Mouse (Mus musculus): ENCODE data around the gene Zfp609. TPM values are rescaled to one million over a fixed set of nuclear protein-coding genes. Genes with fewer than 3 reads are reported as not detected.

The Zfp609 gene
- polyA plus RNA-seq, 1 experiment from 2014 or later = 6.9 TPM

DNA sequence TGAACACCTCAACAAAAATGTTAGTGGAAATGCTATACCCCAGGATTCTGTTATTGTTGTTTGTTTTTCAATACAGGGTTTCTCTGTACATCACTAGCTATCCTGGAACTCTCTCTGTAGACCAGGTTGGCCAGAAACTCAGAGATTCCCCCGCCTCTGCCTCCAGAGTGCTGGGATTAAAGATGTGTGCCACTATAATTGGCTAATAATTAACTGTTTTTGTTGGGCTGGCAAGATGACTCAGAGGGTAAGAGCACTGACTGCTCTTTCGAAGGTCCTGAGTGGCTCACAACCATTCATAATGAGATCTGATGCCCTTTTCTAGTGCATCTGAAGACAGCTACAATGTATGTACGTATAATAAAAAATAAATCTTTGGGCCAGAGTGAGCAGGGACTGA is 92.4 kb downstream of the Zfp609 start:
- Histone ChIP-seq H3K9ac (no peak overlapping the region), H3K9me3 (no peaks in the 10 kb centered on the region), H3K4me1 (no peaks in the 10 kb centered on the region), H3K4me3 (no peak overlapping the region), H3K27ac (no peak overlapping the region), H3K4me2 (no peak overlapping the region), H3K27me3 (no peaks in the 10 kb centered on the region), H3K36me3 (peaks cover 6% of the 10 kb centered on the region; the same call in 1 of the 2 replicates)
- WGBS = 92% methylated on average over 3 of the region's 3 CpGs
- ATAC-seq (ENCODE audit: insufficient number of reproducible peaks, low FRiP score, low TSS enrichment, low read depth) = no peak

DNA sequence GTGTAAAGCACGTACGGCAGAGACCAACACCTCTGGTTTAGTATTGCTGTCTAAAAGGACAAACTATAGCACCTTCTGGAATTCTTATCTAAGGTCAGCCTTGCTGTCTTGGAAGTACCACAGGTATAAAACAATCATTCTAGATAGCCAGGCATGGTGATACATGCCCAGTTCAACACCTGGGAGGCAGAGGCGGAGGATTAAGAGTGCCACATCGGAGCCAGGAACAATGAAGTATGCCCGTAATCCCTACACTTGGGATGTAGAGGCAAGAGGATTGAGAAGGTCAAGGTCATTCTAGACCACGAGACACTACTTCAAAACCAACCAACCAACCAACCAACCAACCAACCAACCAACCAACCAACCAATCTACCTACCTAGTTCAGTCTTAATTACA is 98.8 kb downstream of the Zfp609 start:
- H3K36me3 ChIP-seq = peaks cover 15% of the 10 kb centered on the region; the same call in 1 of the 2 replicates
- ATAC-seq (ENCODE audit: insufficient number of reproducible peaks, low FRiP score, low TSS enrichment, low read depth) = no peak
- no peaks in the 10 kb centered on the region for H3K9me3 ChIP-seq
- H3K27ac ChIP-seq = no peak overlapping the region
- H3K4me2 ChIP-seq = no peak overlapping the region
- WGBS = 94% methylated on average over 6 of the region's 6 CpGs
- H3K9ac ChIP-seq = no peak overlapping the region
- no peak overlapping the region for H3K4me3 ChIP-seq
- H3K4me1 ChIP-seq = peaks cover 10% of the 10 kb centered on the region
- H3K27me3 ChIP-seq = no peaks in the 10 kb centered on the region

DNA sequence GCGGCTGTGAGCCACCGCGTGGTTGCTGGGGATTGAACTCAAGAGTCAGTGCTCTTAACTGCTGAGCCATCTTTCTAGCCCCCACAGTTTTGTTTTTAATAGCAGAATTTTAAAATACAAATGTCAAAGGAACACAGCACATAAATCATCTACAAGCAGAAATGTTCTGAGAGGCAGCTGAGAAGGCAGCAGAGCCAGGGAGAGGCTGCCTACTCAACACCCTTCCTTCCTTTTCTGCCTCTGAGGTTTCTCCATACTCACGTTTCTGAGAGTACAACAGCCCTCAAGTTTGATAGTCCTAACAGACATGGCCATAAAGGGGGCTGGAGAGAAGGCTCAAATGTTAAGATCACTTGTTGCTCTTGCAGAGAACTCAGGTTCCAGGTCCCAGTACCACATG is 99.9 kb downstream of the Zfp609 start:
- H3K4me2 ChIP-seq = no peak overlapping the region
- H3K4me1 ChIP-seq = peaks cover 12% of the 10 kb centered on the region
- 74% methylated on average over 4 of the region's 4 CpGs for WGBS
- no peaks in the 10 kb centered on the region for H3K27me3 ChIP-seq
- no peak for ATAC-seq (ENCODE audit: insufficient number of reproducible peaks, low FRiP score, low TSS enrichment, low read depth)
- H3K9ac ChIP-seq = no peak overlapping the region
- peaks cover 15% of the 10 kb centered on the region; the same call in 1 of the 2 replicates for H3K36me3 ChIP-seq
- H3K27ac ChIP-seq = no peak overlapping the region; the same call in 1 of the 2 replicates
- no peak overlapping the region for H3K4me3 ChIP-seq
- H3K9me3 ChIP-seq = no peaks in the 10 kb centered on the region

DNA sequence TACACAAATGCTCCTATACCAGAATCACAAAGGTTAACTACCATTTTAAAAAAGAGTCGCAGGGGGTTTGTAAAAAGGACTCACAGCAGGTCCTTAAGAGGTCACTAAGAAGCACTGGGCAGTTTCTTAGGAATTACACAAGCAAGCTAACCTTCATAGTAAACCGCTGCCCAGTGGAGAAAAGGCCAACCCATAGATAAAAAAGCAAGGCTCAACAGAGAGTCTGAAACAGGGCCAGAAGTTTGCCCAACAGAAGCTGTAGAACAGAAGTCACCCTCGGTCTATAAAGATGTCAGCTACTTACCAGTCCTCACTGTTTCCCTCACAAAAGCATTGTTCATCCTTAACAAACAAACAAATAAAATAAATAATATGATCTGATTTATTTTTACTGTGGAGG is 100.9 kb downstream of the Zfp609 start:
- peaks cover 15% of the 10 kb centered on the region; the same call in 1 of the 2 replicates for H3K36me3 ChIP-seq
- H3K9me3 ChIP-seq = no peaks in the 10 kb centered on the region
- H3K4me1 ChIP-seq = peaks cover 12% of the 10 kb centered on the region
- no peak overlapping the region for H3K27ac ChIP-seq
- WGBS = 89% methylated on average over 3 of the region's 3 CpGs
- H3K9ac ChIP-seq = no peak overlapping the region
- H3K4me3 ChIP-seq = no peak overlapping the region
- no peak overlapping the region for H3K4me2 ChIP-seq
- no peaks in the 10 kb centered on the region for H3K27me3 ChIP-seq
- no peak for ATAC-seq (ENCODE audit: insufficient number of reproducible peaks, low FRiP score, low TSS enrichment, low read depth)

DNA sequence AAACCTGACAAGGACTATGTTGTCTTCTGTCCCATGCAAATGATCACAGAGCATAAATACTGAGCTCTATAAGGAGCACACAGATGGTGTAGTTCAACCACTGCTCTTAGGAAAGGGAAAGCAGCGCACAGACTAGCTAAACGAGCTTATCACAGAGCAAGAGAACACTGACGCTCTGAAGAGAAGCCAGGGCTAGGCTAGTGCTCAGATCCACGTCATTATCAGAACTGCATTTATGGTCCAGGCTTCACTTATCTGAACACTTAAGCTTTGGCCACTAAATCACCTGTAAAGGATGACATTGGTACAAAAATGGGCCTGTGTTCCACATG is 102.1 kb downstream of the Zfp609 start:
- H3K9me3 ChIP-seq = no peaks in the 10 kb centered on the region
- H3K4me1 ChIP-seq = peaks cover 18% of the 10 kb centered on the region
- H3K27me3 ChIP-seq = no peaks in the 10 kb centered on the region
- H3K4me2 ChIP-seq = no peak overlapping the region
- 38% methylated on average over 4 of the region's 4 CpGs for WGBS
- no peak overlapping the region for H3K4me3 ChIP-seq
- H3K27ac ChIP-seq = peak overlapping the region; percentile 12; the same call in 1 of the 2 replicates
- ATAC-seq (ENCODE audit: insufficient number of reproducible peaks, low FRiP score, low TSS enrichment, low read depth) = no peak
- H3K9ac ChIP-seq = no peak overlapping the region
- H3K36me3 ChIP-seq = 0 out of 2 replicates have a peak, but pooled peaks cover 10% of the 10 kb centered on the region

DNA sequence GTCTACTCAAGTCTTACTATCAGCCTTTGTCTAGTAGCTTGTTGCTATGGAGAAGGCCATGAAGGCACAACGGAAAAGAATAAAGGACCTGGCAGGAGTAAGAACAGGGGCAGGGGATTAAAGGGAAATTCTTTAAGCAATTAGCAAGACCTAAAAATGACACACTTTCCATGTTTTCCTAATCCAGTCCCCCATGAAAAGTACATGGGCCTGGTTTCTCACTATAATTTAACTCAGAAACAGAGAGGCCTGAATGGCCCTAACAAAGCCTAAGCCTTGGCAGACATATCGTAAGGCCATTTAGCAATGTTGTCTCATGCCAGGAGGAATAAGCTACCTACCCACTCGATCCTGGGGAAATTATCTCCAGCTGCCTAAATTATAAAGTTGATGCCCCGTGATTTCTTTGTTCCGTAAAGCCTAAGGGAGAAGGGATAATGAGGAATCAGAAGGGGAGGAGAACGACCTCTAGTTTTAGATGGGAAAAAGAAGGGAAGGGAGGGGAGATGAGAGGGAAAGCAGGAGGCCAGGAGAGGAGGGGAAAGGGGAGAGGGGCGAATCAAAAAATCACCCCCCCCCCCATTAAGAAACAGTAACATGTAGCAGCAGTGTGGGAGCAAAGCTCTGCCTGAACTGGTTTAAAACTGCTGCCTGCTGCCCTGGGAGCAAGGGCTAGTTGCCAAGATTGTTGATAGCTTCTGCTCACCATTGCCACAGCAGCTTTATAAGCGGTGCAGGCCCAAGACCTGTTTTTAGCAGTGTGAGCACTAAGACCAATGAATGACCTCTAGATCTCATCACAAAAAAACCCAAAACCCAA is 102.7 kb downstream of the Zfp609 start:
- H3K4me2 ChIP-seq = no peak overlapping the region
- H3K4me3 ChIP-seq = no peak overlapping the region
- no peak for ATAC-seq (ENCODE audit: insufficient number of reproducible peaks, low FRiP score, low TSS enrichment, low read depth)
- no peaks in the 10 kb centered on the region for H3K9me3 ChIP-seq
- H3K9ac ChIP-seq = no peak overlapping the region
- H3K27ac ChIP-seq = peak overlapping the region; percentile 12; the same call in 1 of the 2 replicates
- WGBS = 27% methylated on average over 8 of the region's 8 CpGs
- H3K4me1 ChIP-seq = peaks cover 18% of the 10 kb centered on the region
- H3K27me3 ChIP-seq = no peaks in the 10 kb centered on the region
- 0 out of 2 replicates have a peak, but pooled peaks cover 10% of the 10 kb centered on the region for H3K36me3 ChIP-seq

DNA sequence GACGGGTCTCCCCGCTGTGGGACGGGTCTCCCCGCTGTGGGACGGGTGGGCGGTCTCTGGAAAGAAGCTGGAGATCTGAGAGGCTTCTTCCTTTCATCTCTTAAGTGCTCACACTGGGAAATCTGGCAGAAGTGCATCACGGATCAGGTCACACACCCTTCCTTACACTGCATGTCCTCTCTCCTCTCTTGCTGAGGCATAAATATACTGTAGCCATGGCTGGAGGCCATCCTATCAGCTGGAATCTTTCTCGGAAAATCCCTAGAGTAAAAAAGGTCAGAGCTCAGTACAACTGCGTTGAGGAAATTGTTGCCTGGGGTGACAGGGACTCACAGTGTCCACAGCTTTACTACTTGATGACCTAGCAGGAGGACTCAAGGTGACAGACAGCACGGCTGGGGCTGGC is 106.2 kb downstream of the Zfp609 start:
- no peaks in the 10 kb centered on the region for H3K27me3 ChIP-seq
- WGBS = 48% methylated on average over 10 of the region's 10 CpGs
- H3K4me3 ChIP-seq = no peak overlapping the region
- no peaks in the 10 kb centered on the region for H3K36me3 ChIP-seq
- H3K9ac ChIP-seq = no peak overlapping the region
- H3K4me1 ChIP-seq = peaks cover 18% of the 10 kb centered on the region
- H3K4me2 ChIP-seq = no peak overlapping the region
- H3K9me3 ChIP-seq = no peaks in the 10 kb centered on the region
- no peak for ATAC-seq (ENCODE audit: insufficient number of reproducible peaks, low FRiP score, low TSS enrichment, low read depth)
- no peak overlapping the region for H3K27ac ChIP-seq

DNA sequence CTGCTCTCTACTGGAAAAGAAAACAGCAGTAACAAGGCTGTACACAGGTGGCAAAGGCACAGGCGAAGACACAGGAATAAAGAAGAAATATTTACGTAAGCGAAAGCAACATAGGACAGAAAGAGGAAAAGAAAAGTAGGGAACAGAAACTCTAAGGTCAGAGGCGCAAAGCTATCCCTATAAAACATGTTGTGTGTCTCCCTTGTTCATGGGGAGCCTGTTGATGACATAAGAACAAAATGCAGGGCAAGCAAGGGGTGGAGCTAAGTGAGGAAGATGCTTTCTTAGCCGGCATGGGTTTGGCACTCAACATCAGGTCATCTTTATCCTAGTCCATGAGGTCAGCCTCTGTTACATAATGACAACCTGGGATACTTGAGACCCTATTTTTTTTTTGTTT is 109.2 kb downstream of the Zfp609 start:
- H3K27ac ChIP-seq = no peak overlapping the region
- peaks cover 6% of the 10 kb centered on the region; the same call in 1 of the 2 replicates for H3K4me1 ChIP-seq
- 88% methylated on average over 5 of the region's 5 CpGs for whole genome bisulfite sequencing
- no peaks in the 10 kb centered on the region for H3K27me3 ChIP-seq
- H3K36me3 ChIP-seq = no peaks in the 10 kb centered on the region
- no peaks in the 10 kb centered on the region for H3K9me3 ChIP-seq
- H3K4me2 ChIP-seq = no peak overlapping the region
- no peak overlapping the region for H3K4me3 ChIP-seq
- ATAC-seq (ENCODE audit: insufficient number of reproducible peaks, low FRiP score, low TSS enrichment, low read depth) = no peak
- H3K9ac ChIP-seq = no peak overlapping the region

DNA sequence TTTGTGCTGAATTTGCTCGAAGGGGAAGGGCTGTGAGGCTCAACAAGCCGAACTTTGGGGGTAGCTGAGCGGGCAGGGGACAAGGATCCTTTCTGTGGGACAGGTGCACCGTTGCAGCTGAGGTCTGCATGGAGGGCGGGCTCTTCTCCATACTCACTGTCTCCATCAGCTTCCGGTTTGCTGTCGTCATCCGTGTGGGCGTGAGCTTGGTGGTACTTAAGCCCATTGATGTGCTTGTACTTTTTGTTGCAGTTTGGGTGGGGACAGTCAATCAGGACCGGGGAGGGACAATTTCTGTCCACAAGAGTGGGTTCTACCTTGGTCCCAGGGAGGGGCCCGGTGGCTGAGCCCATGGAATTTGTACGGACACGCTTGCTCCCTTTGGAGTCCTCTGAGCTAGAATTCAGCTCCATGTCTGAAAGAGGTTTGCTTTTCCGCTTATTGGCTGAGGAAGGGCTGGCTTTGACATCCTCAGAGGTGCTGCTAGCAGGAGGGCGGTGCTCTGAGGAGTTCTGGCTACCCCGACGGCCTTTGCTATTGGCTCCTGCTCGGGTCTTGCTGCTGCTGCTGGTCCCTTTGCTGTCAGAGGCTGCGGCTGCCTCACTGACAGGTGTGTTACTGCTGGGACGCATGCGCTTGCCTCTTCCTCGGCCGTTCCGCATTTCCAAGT is 123.3 kb downstream of the Zfp609 start:
- Histone ChIP-seq H3K4me1 (no peaks in the 10 kb centered on the region), H3K4me3 (no peak overlapping the region), H3K36me3 (peaks cover 56% of the 10 kb centered on the region), H3K9me3 (no peaks in the 10 kb centered on the region), H3K4me2 (no peak overlapping the region), H3K9ac (no peak overlapping the region), H3K27ac (no peak overlapping the region), H3K27me3 (no peaks in the 10 kb centered on the region)
- no peak for ATAC-seq (ENCODE audit: insufficient number of reproducible peaks, low FRiP score, low TSS enrichment, low read depth)
- WGBS = 92% methylated on average over 24 of the region's 24 CpGs

DNA sequence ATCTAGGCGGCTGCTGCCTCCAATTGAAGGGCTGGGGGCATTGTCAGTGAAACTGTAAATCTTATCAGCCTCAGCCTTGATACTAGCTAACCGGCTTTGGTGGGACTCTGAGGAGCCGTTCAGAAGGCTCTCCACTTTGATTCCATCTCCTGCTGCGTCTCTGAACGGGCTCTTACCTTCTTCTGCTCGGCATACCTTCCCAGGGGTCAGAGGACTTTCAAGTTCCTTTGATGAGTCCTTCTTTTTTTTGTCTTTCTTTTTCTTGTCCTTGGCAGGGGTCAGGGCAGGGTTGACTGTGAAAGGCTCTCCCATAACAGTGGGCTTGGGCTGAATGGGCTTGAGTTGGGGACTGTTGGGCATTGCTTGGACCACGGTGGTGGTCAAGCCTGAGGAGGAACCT is 124.1 kb downstream of the Zfp609 start:
- H3K4me1 ChIP-seq = no peaks in the 10 kb centered on the region
- no peak overlapping the region for H3K4me3 ChIP-seq
- H3K4me2 ChIP-seq = no peak overlapping the region
- no peaks in the 10 kb centered on the region for H3K27me3 ChIP-seq
- no peak for ATAC-seq (ENCODE audit: insufficient number of reproducible peaks, low FRiP score, low TSS enrichment, low read depth)
- no peak overlapping the region for H3K27ac ChIP-seq
- 87% methylated on average over 7 of the region's 7 CpGs for WGBS
- H3K9me3 ChIP-seq = no peaks in the 10 kb centered on the region
- no peak overlapping the region for H3K9ac ChIP-seq
- peaks cover 63% of the 10 kb centered on the region for H3K36me3 ChIP-seq

DNA sequence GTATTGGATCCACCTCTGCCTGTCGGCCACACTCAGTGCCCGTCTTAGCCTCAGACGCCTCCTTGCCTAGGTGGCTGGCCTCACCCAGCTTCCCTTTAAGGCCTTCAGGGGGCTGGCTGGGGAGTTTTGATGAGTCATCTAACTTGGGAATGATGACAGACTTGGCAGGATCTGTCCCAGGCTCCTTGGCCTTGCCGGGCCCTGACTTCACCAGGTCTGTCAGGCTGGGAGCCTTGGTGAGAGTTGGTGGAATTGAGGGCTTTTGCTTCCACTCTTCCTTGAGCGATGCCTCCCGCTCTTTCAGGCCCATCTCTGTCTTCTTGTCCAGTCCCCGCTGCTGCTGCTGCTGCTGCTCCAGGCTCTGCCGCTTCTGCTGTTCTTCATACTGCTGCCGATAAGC is 125.1 kb downstream of the Zfp609 start:
- Histone ChIP-seq H3K36me3 (peaks cover 70% of the 10 kb centered on the region), H3K9ac (no peak overlapping the region), H3K4me2 (no peak overlapping the region), H3K27me3 (no peaks in the 10 kb centered on the region), H3K4me3 (no peak overlapping the region), H3K9me3 (no peaks in the 10 kb centered on the region), H3K4me1 (no peaks in the 10 kb centered on the region), H3K27ac (no peak overlapping the region)
- no peak for ATAC-seq (ENCODE audit: insufficient number of reproducible peaks, low FRiP score, low TSS enrichment, low read depth)
- WGBS = 87% methylated on average over 9 of the region's 9 CpGs

DNA sequence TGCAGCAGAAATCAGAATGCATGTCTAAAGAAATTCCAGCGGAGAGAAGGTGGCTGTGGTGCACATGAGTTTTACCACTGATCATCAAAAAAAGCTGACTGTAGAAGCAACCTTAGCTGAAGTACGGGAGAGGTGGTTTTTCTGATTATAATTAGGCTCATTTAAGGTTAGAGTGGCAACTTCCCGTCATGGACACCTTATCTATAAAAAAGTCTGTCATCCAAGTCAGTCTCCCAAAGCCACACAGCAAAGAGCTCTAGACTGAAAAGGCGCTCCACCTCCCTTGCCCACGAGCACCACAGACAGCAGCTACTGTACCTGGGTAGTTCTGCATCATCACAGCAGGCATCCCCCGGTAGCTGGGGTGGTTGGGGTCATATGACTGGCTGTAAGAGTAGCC is 126.9 kb downstream of the Zfp609 start:
- no peak overlapping the region for H3K9ac ChIP-seq
- H3K4me3 ChIP-seq = no peak overlapping the region
- no peaks in the 10 kb centered on the region for H3K9me3 ChIP-seq
- H3K27ac ChIP-seq = no peak overlapping the region
- no peaks in the 10 kb centered on the region for H3K27me3 ChIP-seq
- H3K36me3 ChIP-seq = peaks cover 83% of the 10 kb centered on the region
- ATAC-seq (ENCODE audit: insufficient number of reproducible peaks, low FRiP score, low TSS enrichment, low read depth) = no peak
- 0 out of 2 replicates have a peak, but pooled peaks cover 6% of the 10 kb centered on the region for H3K4me1 ChIP-seq
- no peak overlapping the region for H3K4me2 ChIP-seq
- 85% methylated on average over 6 of the region's 6 CpGs for WGBS

All from limb, embryonic 15.5 days (tissue).